Mouse (Mus musculus): Measurements from ENCODE around the gene Kif26a. TPM values are rescaled to one million over a fixed set of nuclear protein-coding genes. Genes with fewer than 3 reads are reported as not detected.
A peak's percentile ranks its signal among the peaks of the same experiment; 100 is the strongest.

Gene Kif26a
- 4.8 and 5.7 TPM in 2 replicates for polyA plus RNA-seq (2015; fragmentation: Nextera tagmentation; extraction: Ambion mirVana)

GRCm38 (mm10) chr12:112145875-112146651 is at the start of gene Kif26a:
Gene Kif26a, plus strand, starts transcription at chr12:112146208.

GRCm38 (mm10) chr12:112106541-112106971 is 39.5 kb upstream of the Kif26a start, which contains the start of gene Aspg:
Gene Aspg, plus strand, starts transcription at chr12:112106679.

Small RNAs within 50 kb of the gene (microRNA-seq; reads per million reads assigned to microRNA genes)
- gene Mir203 (ENCODE audit: borderline replicate concordance, insufficient number of aligned reads): 797 reads per million, percentile 73 among the genes with 10 or more reads in this experiment
- not detected for gene Mir3073a (ENCODE audit: borderline replicate concordance, insufficient number of aligned reads)
- not detected for gene Mir3073b (ENCODE audit: borderline replicate concordance, insufficient number of aligned reads)

Other genes starting within 250 kb of the Kif26a start
- gene Ppp1r13b, start 238.1 kb upstream of the Kif26a start, polyA plus RNA-seq (2015; fragmentation: Nextera tagmentation; extraction: Ambion mirVana): 12.6 and 14.3 TPM in 2 replicates
- 1,068 and 1,771 TPM in 2 replicates for gene Atp5mpl, start 179.2 kb upstream of the Kif26a start, polyA plus RNA-seq (2015; fragmentation: Nextera tagmentation; extraction: Ambion mirVana)
- 0.11 TPM in 1 of 2 replicates, not detected in the other for gene Tdrd9, start 174.6 kb upstream of the Kif26a start, polyA plus RNA-seq (2015; fragmentation: Nextera tagmentation; extraction: Ambion mirVana)
- not detected in 2 replicates for gene Rd3l, start 164.9 kb upstream of the Kif26a start, polyA plus RNA-seq (2015; fragmentation: Nextera tagmentation; extraction: Ambion mirVana)
- 1.2 and 1.9 TPM in 2 replicates for gene Aspg, start 39.5 kb upstream of the Kif26a start, polyA plus RNA-seq (2015; fragmentation: Nextera tagmentation; extraction: Ambion mirVana)